Mouse (Mus musculus): ENCODE results near the gene Ifna9. TPM values are rescaled to one million over a fixed set of nuclear protein-coding genes. Genes with fewer than 3 reads are reported as not detected.

Ifna9 gene
- not detected in 2 replicates for polyA plus RNA-seq (2012; ENCODE audit: low replicate concordance)

DNA sequence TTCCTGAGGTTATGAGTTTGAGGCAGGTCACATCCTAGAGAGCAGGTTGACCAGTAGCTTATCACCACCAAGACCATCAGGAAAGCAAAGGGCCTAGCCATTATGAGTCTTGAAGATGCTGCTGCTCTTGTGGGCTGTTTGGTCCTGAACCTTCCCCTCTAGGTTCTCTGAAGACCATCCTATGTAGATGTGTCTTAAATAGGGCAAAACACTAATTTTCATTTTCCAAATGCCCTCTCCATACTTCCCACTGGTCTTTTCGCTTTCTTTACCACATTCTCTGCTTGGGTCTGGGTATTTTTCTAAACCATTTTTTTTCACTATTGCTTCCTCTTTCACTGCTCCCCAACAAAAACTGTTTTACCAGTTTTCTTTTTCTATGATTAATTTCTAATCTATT is at the start of gene Ifna9:
TSS of gene Ifna9 (minus strand) at position 101 of the 400 bp plus-strand sequence.

GRCm38 (mm10) chr4:88634311-88634710 is 42.1 kb upstream of the Ifna9 start, which contains the start of gene C87499:
C87499 (minus strand) TSS chr4:88634411.

GRCm38 (mm10) chr4:88603276-88603675 is 11.1 kb upstream of the Ifna9 start, which contains the start of gene Ifna12:
Ifna12 (minus strand) TSS chr4:88603376.

DNA sequence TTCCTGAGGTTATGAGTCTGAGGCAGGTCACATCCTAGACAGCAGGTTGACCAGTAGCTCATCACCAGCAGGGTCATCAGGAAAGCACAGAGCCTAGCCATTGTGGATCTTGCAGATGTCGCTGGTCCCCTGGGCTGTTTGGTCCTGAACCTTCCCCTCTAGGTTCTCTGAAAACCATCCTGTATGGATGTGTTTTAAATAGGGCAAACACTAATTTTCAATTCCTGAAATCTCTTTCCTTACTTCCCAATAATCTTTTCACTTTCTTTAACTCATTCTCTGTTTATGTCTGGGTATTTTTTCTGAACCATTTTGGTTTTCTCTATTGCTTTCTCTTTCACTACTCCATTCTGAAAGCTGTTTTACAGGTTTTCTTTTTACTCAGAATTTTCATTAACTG is 20.5 kb downstream of the Ifna9 start, which contains the start of gene Ifna14:
TSS of gene Ifna14 (minus strand) at position 101 of the 400 bp plus-strand sequence.

GRCm38 (mm10) chr4:88558145-88558544 is 34.0 kb downstream of the Ifna9 start, which contains the start of gene Ifna15:
Ifna15 (minus strand) TSS chr4:88558245.

Other genes starting within 250 kb of the Ifna9 start
- gene Hacd4, start 153.5 kb downstream of the Ifna9 start, polyA plus RNA-seq (2012; ENCODE audit: low replicate concordance), result 0.84 and 1.4 TPM in 2 replicates
- gene Ifnb1, start 69.6 kb downstream of the Ifna9 start, polyA plus RNA-seq (2012; ENCODE audit: low replicate concordance), result not detected in 2 replicates
- not detected in 2 replicates for gene Ifna15, start 34.1 kb downstream of the Ifna9 start, polyA plus RNA-seq (2012; ENCODE audit: low replicate concordance)
- gene Ifna14, start 20.6 kb downstream of the Ifna9 start, polyA plus RNA-seq (2012; ENCODE audit: low replicate concordance), result not detected in 2 replicates
- not detected in 2 replicates for gene Ifna12, start 11.0 kb upstream of the Ifna9 start, polyA plus RNA-seq (2012; ENCODE audit: low replicate concordance)
- gene C87499, start 42.0 kb upstream of the Ifna9 start, polyA plus RNA-seq (2012; ENCODE audit: low replicate concordance), result not detected in 2 replicates
- not detected in 2 replicates for gene Ifna13, start 52.1 kb upstream of the Ifna9 start, polyA plus RNA-seq (2012; ENCODE audit: low replicate concordance)
- gene Ifna16, start 84.5 kb upstream of the Ifna9 start, polyA plus RNA-seq (2012; ENCODE audit: low replicate concordance), result not detected in 2 replicates
- not detected in 2 replicates for gene Ifna2, start 91.5 kb upstream of the Ifna9 start, polyA plus RNA-seq (2012; ENCODE audit: low replicate concordance)
- not detected in 2 replicates for gene Ifnab, start 99.0 kb upstream of the Ifna9 start, polyA plus RNA-seq (2012; ENCODE audit: low replicate concordance)
- gene Gm26566, start 129.4 kb upstream of the Ifna9 start, polyA plus RNA-seq (2012; ENCODE audit: low replicate concordance), result 0.11 and 0.58 TPM in 2 replicates
- gene Klhl9, start 130.1 kb upstream of the Ifna9 start, polyA plus RNA-seq (2012; ENCODE audit: low replicate concordance), result 6.5 and 7.8 TPM in 2 replicates
- not detected in 2 replicates for gene Gm13271, start 162.5 kb upstream of the Ifna9 start, polyA plus RNA-seq (2012; ENCODE audit: low replicate concordance)
- gene Gm13283, start 167.7 kb upstream of the Ifna9 start, polyA plus RNA-seq (2012; ENCODE audit: low replicate concordance), result not detected in 2 replicates
- gene Gm13290, start 181.4 kb upstream of the Ifna9 start, polyA plus RNA-seq (2012; ENCODE audit: low replicate concordance), result not detected in 2 replicates
- not detected in 2 replicates for gene Gm13289, start 184.5 kb upstream of the Ifna9 start, polyA plus RNA-seq (2012; ENCODE audit: low replicate concordance)
- not detected in 2 replicates for gene Gm13272, start 187.5 kb upstream of the Ifna9 start, polyA plus RNA-seq (2012; ENCODE audit: low replicate concordance)
- gene Ifnz, start 189.7 kb upstream of the Ifna9 start, polyA plus RNA-seq (2012; ENCODE audit: low replicate concordance), result not detected in 2 replicates
- not detected in 2 replicates for gene Gm13276, start 193.3 kb upstream of the Ifna9 start, polyA plus RNA-seq (2012; ENCODE audit: low replicate concordance)
- gene Gm13277, start 196.2 kb upstream of the Ifna9 start, polyA plus RNA-seq (2012; ENCODE audit: low replicate concordance), result not detected in 2 replicates
- gene Gm13278, start 199.2 kb upstream of the Ifna9 start, polyA plus RNA-seq (2012; ENCODE audit: low replicate concordance), result not detected in 2 replicates
- not detected in 2 replicates for gene Gm13275, start 202.1 kb upstream of the Ifna9 start, polyA plus RNA-seq (2012; ENCODE audit: low replicate concordance)
- gene Gm13279, start 205.0 kb upstream of the Ifna9 start, polyA plus RNA-seq (2012; ENCODE audit: low replicate concordance), result not detected in 2 replicates
- not detected in 2 replicates for gene Gm13285, start 207.3 kb upstream of the Ifna9 start, polyA plus RNA-seq (2012; ENCODE audit: low replicate concordance)
- gene Gm13287, start 210.9 kb upstream of the Ifna9 start, polyA plus RNA-seq (2012; ENCODE audit: low replicate concordance), result not detected in 2 replicates
- gene Gm13288, start 213.1 kb upstream of the Ifna9 start, polyA plus RNA-seq (2012; ENCODE audit: low replicate concordance), result not detected in 2 replicates
- not detected in 2 replicates for gene Ifna7, start 223.8 kb upstream of the Ifna9 start, polyA plus RNA-seq (2012; ENCODE audit: low replicate concordance)
- not detected in 2 replicates for gene Ifna11, start 227.6 kb upstream of the Ifna9 start, polyA plus RNA-seq (2012; ENCODE audit: low replicate concordance)
- gene Ifna6, start 235.0 kb upstream of the Ifna9 start, polyA plus RNA-seq (2012; ENCODE audit: low replicate concordance), result not detected in 2 replicates
- not detected in 2 replicates for gene Ifna5, start 243.1 kb upstream of the Ifna9 start, polyA plus RNA-seq (2012; ENCODE audit: low replicate concordance)
- not detected in 2 replicates for gene Ifna4, start 249.5 kb upstream of the Ifna9 start, polyA plus RNA-seq (2012; ENCODE audit: low replicate concordance)